Mouse (Mus musculus) G1E (cell line): ENCODE measurements around the gene 1700037H04Rik. TPM values are rescaled to one million over a fixed set of nuclear protein-coding genes. Genes with fewer than 3 reads are reported as not detected.

Source experiments
- ATAC-seq: 2 replicates; pipeline ENCODE4 v1.8.0; 2016; ENCODE audit warnings: mild to moderate bottlenecking; ENCODE audit not compliant: insufficient number of reproducible peaks, poor library complexity, low FRiP score, severe bottlenecking; ENCODE audit errors: extremely low read depth
- DNase-seq: peaks from one replicate; pipeline ENCODE4 v3.0.0; 2012; ENCODE audit warnings: low spot score
- H3K27me3 ChIP-seq: 2 replicates; pipeline ENCODE4 v1.6.1; 2012; ENCODE audit warnings: mild to moderate bottlenecking, low read length, inconsistent platforms; ENCODE audit not compliant: insufficient read depth
- H3K36me3 ChIP-seq: replicated peaks from 2 replicates; pipeline ENCODE3; 2012; ENCODE audit warnings: mild to moderate bottlenecking, inconsistent platforms
- H3K4me1 ChIP-seq: 2 replicates; pipeline ENCODE4 v1.6.1; 2012; ENCODE audit warnings: low read depth, low read length, inconsistent platforms, mixed read lengths; ENCODE audit not compliant: insufficient read depth
- H3K4me3 ChIP-seq: 2 replicates; pipeline ENCODE4 v1.5.1; 2012; ENCODE audit warnings: low read depth, mild to moderate bottlenecking, inconsistent platforms, low read length, moderate library complexity, mixed read lengths
- H3K9me3 ChIP-seq: replicated peaks from 2 replicates; pipeline ENCODE4 v1.6.1; 2012; ENCODE audit warnings: inconsistent platforms
- CTCF ChIP-seq: IDR thresholded peaks from 2 replicates; pipeline ENCODE4 v1.5.1; 2012; ENCODE audit warnings: low read depth, low read length, inconsistent platforms, mixed read lengths
- GATA1 ChIP-seq: IDR thresholded peaks from 2 replicates; pipeline ENCODE4 v1.6.1; 2012; ENCODE audit warnings: borderline replicate concordance, low read length, inconsistent platforms, mixed read lengths
- GATA2 ChIP-seq: IDR thresholded peaks from 2 replicates; pipeline ENCODE4 v1.6.1; 2012; ENCODE audit warnings: low read depth, low read length, inconsistent platforms, borderline replicate concordance
- POLR2AphosphoS5 ChIP-seq: IDR thresholded peaks from 2 replicates; pipeline ENCODE4 v1.6.1; 2012; ENCODE audit warnings: low read depth, low read length, inconsistent platforms; ENCODE audit not compliant: insufficient replicate concordance
- TAL1 ChIP-seq: conservative IDR thresholded peaks from 2 replicates; pipeline ENCODE4 v1.6.1; 2012; ENCODE audit warnings: low read depth, low read length, inconsistent platforms, mixed read lengths
- polyA plus RNA-seq: library from polyadenylated mRNA; stranded (reverse); fragments of >175 nt; gene quantifications from 2 replicates; pipeline ENCODE4 v1.2.3, GENCODE M21; 2012
- total RNA-seq, 2 experiments: library from RNA; stranded (forward) in 1 of 2; stranded (reverse) in 1 of 2; fragments of 200-1000 nt in 1 of 2; fragments of >200 nt in 1 of 2; fragmentation: Nextera tagmentation in 1 of 2; gene quantifications; 2 replicates each; pipeline ENCODE4 v1.2.3; 2014 to 2017

1700037H04Rik gene
- total and polyA plus RNA-seq, 3 experiments, result 30.2 to 155 (median 98.7) TPM

DNA sequence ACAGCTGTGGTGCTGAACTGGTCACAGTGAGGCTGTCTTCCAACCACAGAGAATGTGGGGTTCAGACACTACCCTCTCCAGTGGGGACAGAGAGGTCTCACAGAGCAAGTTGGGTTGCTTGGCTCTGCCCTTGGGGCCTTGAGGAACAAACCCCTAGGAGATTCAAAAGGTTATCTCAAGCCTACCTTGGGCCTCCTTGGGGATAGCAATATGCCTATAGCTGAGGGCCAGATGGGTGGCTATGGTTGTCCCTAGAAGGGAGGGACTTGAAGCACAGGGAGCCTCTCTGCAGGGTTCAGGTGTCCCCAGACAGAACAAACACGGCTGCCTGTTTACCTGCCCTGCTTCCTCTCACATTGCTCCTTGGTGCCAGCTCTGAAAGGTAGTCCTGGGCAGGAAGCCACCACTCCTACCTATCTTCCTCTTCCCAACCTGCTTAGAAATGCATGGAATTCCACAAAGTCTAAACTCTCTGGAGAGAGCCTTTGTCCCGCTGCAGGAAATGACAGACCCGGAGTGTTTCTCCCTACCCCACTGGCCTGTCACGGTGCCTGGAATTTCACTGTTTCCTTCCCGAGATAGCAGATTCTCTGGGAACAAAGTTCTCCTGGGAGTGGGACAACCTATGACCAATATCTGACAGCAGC lies 19.9 kb downstream of the 1700037H04Rik start:
- TF ChIP-seq POLR2AphosphoS5, result no peak
- no peak for TF ChIP-seq CTCF
- TF ChIP-seq GATA2, result no peak
- TF ChIP-seq GATA1, result no peak
- TF ChIP-seq TAL1, result no peak
- no peak for ATAC-seq
- peaks cover 51% of the 10 kb centered on the region for H3K4me1 ChIP-seq
- no peak overlapping the region for H3K4me3 ChIP-seq
- no peak for DNase-seq
- H3K27me3 ChIP-seq, result no peaks in the 10 kb centered on the region
- H3K9me3 ChIP-seq, result peaks cover 5% of the 10 kb centered on the region; the same call in 1 of the 2 replicates
- peaks cover 33% of the 10 kb centered on the region for H3K36me3 ChIP-seq

DNA sequence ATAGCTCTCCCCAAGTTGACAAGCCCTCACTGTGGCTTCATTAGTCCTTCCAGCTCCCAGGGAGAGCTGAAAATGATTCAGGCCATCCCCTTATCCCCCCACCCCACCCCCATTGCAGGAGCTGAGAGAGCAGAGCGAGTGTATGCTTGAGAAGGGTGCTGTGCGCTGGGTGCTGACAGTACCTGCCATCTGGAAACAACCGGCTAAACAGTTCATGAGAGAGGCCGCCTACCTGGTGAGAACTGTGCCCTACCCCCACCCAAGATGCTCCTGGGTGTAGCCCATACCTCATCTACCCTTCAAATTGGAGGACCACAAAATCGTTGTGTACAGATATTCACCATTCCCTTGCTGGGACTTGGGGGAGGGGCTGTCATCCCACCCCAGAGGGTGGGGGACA lies 20.6 kb downstream of the 1700037H04Rik start:
- Histone ChIP-seq H3K36me3 (peaks cover 31% of the 10 kb centered on the region), H3K4me1 (peaks cover 58% of the 10 kb centered on the region), H3K27me3 (no peaks in the 10 kb centered on the region), H3K4me3 (no peak overlapping the region), H3K9me3 (no peaks in the 10 kb centered on the region)
- DNase-seq (no peak), ATAC-seq (no peak)
- TF ChIP-seq CTCF (no peak), GATA2 (no peak), TAL1 (no peak), POLR2AphosphoS5 (no peak), GATA1 (no peak)

DNA sequence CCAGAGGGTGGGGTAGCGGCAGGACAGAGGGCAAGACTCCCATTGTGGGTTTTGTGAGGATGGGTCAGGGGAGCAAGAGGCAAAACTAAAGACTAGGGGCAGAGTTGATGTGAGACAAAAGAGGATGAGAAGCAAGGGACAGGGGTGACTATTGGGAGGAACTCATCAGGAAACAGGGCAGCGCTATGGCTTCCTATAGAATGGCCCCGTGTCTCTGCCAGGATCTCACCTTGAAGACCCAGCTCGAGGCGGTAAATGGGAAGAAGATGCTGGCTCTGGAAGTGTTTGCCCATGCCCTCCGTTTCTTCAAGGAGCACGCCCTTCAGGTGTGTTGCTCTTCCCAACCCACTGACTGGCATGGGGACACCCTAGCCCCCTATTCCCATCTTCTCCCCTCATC lies 21.1 kb downstream of the 1700037H04Rik start:
- TF ChIP-seq GATA2 (no peak), CTCF (no peak), POLR2AphosphoS5 (no peak), TAL1 (no peak), GATA1 (no peak)
- Histone ChIP-seq H3K36me3 (peaks cover 27% of the 10 kb centered on the region), H3K4me3 (no peak overlapping the region), H3K9me3 (no peaks in the 10 kb centered on the region), H3K27me3 (no peaks in the 10 kb centered on the region), H3K4me1 (peaks cover 61% of the 10 kb centered on the region)
- ATAC-seq (no peak), DNase-seq (no peak)

DNA sequence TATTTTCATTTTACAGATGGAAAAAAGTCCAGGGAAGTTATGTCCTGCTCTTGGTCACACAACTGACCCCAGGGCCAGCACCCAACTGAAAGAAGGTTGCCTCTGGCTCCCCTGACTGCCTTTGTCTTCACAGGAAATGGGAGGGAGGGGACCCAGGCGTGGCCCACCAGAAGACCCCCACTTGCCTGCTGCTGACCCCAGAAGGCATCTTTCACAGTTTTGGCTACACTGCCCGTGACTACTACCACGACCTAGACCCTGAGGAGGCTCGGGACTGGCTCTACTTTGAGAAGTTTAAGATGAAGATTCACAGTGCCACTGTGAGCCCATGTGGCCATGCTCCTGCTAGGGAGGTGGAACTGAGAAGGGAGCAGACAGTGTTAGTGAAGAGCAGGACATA lies 21.6 kb downstream of the 1700037H04Rik start:
- peaks cover 59% of the 10 kb centered on the region for H3K4me1 ChIP-seq
- no peaks in the 10 kb centered on the region for H3K9me3 ChIP-seq
- no peak overlapping the region for H3K4me3 ChIP-seq
- no peak for DNase-seq
- no peak for ATAC-seq
- peaks cover 22% of the 10 kb centered on the region for H3K36me3 ChIP-seq
- no peaks in the 10 kb centered on the region for H3K27me3 ChIP-seq
- TF ChIP-seq POLR2AphosphoS5, result no peak
- no peak for TF ChIP-seq GATA2
- no peak for TF ChIP-seq CTCF

DNA sequence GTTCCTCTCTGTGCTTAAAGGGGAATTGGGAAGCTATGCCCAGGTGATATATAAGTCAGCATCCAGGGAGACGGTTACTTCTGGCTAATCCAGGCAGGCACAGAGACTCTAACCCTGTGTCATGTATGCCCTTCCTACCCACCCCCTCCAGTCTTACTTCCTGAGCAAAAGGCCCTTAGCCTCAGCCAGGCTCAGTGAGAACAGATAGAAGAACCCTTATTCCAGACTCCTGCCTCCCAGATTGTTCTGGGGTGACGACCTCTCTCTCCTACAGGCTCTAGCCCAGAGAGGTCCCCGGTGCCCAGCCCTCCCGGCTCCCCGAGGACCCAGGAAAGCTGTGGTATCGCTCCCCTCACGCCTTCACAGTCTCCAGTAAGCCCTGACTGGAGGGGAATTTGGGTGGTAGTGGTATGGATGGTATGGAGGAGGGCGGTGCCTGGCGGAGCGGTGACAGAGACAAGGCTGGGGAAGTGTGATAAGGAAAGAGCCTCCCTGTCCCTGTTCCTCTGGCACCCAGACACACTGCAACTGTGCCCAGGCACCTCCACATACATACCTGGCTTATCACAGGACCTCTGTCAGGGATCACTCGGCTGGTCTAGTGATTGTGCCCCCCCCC lies 24.3 kb downstream of the 1700037H04Rik start:
- H3K4me3 ChIP-seq, result peak overlapping the region; percentile 28; the same call in 1 of the 2 replicates
- DNase-seq (peak; percentile 76), ATAC-seq (peak; percentile 91)
- H3K27me3 ChIP-seq, result no peaks in the 10 kb centered on the region
- TF ChIP-seq CTCF (no peak), GATA2 (no peak), TAL1 (peak; percentile 72)
- H3K9me3 ChIP-seq, result no peaks in the 10 kb centered on the region
- H3K36me3 ChIP-seq, result peaks cover 6% of the 10 kb centered on the region
- peaks cover 49% of the 10 kb centered on the region for H3K4me1 ChIP-seq

DNA sequence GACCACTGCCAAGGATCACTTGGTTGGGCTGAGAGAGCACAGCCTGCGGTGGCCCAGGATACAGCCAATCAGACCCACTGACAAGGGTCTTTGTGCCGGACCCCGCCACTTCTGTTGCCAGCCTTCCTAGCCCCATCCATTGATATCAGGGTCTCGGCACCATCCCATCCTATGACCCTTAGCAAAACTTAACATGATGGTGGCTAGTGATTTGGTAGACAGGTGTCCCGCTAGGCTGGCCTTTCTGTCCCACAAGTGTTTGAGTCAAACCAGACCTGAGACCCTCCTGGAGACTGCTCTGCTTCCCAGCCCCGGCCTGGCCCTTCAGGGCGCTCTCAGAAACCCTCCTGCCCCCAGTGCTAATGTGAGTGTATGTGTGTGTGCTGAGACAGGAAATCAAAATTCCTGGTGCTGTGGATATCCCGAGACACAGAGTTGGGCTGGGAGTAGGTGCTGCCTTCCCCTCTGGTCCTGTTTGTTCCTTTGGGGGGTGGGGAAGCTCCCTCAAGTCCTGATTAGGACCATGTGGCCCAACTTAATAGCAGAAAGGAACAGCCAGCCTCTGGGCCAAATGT lies 25.0 kb downstream of the 1700037H04Rik start:
- TF ChIP-seq TAL1, result no peak
- no peak for TF ChIP-seq CTCF
- no peak for TF ChIP-seq POLR2AphosphoS5
- no peak for TF ChIP-seq GATA1
- TF ChIP-seq GATA2, result no peak
- ATAC-seq, result no peak
- Histone ChIP-seq H3K27me3 (no peaks in the 10 kb centered on the region), H3K9me3 (no peaks in the 10 kb centered on the region), H3K36me3 (peaks cover 5% of the 10 kb centered on the region), H3K4me3 (no peak overlapping the region), H3K4me1 (peaks cover 48% of the 10 kb centered on the region)
- no peak for DNase-seq
